ENCODE assay signal across 14 mouse cellular contexts in genomic region chr2:155330811-155331210, GRCm38 (mm10). TPM values are rescaled to one million over a fixed set of nuclear protein-coding genes. Genes with fewer than 3 reads are reported as not detected.
DNase-seq lines count a peak whose midpoint lies in the region.
"Had no signal": no experiment of that assay in that cellular context is flagged by ENCODE, and none has a peak within 500 bp of the region (broad histone marks: within the 10 kb centered on the region; RNA-seq: fewer than 3 reads in every experiment).

No protein-coding gene starts in this region.

- peak; percentile 39 for DNase-seq in layer of hippocampus, adult 11-12 months (ENCODE audit: low spot score)
- DNase-seq in layer of hippocampus, postnatal 14 days (ENCODE audit: low spot score in 2 of 2), result no peak
- DNase-seq in 3134 (ENCODE audit: extremely low read depth, insufficient read length, low spot score), result peak; percentile 18
- peak; percentile 53 for DNase-seq in NIH3T3 (ENCODE audit: low read depth)
- peak; percentile 35 for DNase-seq in layer of hippocampus, adult 9-10 months (ENCODE audit: low spot score)
- no peak for DNase-seq in heart, postnatal 36 days
- no peak for DNase-seq in thymus, postnatal 10 days (ENCODE audit: low spot score in 2 of 2)
- DNase-seq: adrenal gland, adult 8-10 months; cerebellum, adult 2 months; heart, postnatal 4 days; kidney, adult 18-20 months; kidney, postnatal 10 days; spleen, adult 18-20 months; thymus, postnatal 4 days had no signal

- intact Hi-C loops in heart, postnatal 36 days (cut with DNase I), result no loop called here

RNA-seq across cellular contexts. Expression of gene Pigu, which starts 26.4 kb away (rescaled TPM):
- total RNA-seq in layer of hippocampus, postnatal 14 days (2021), result 10 to 100 TPM; 22.5 to 23.5 TPM
- 10 to 100 TPM; 26.8 to 28.7 TPM for total RNA-seq in heart, postnatal 36 days (2021)

RNA-seq across cellular contexts. Expression of gene Trp53inp2, which starts 50.0 kb away (rescaled TPM):
- total RNA-seq in layer of hippocampus, postnatal 14 days (2021), result 100 to 1,000 TPM; 235 TPM
- total RNA-seq in heart, postnatal 36 days (2021), result 100 to 1,000 TPM; 468 to 507 TPM

RNA-seq across cellular contexts. Expression of gene Map1lc3a, which starts 54.7 kb away (rescaled TPM):
- 100 to 1,000 TPM; 359 to 363 TPM for total RNA-seq in layer of hippocampus, postnatal 14 days (2021)
- total RNA-seq in heart, postnatal 36 days (2021), result 100 to 1,000 TPM; 729 to 769 TPM

Comparison
In these comparisons a context has a peak if more than half of its experiments do, and no peak if none do; other contexts are left out.
1. DNase-seq: peak in layer of hippocampus, adult 11-12 months (single experiment), 3134 (single experiment), NIH3T3 (single experiment) and layer of hippocampus, adult 9-10 months (single experiment); none in layer of hippocampus, postnatal 14 days (0 of 2), heart, postnatal 36 days (0 of 2) and thymus, postnatal 10 days (0 of 2).